Mouse (Mus musculus) embryonic facial prominence, embryonic 11.5 days (tissue): ENCODE measurements at regions not wholly inside any gene's neighbourhood (a gene's known extent, or its start where the extent isn't known, plus 50 kb on each side); places are given as distances from the start of the nearest gene placed in this dataset.

Experiments
- ATAC-seq: fragments of 200-750 bp; cut with Nextera tagmentation; replicated peaks from 2 replicates; pipeline ENCODE4 v1.8.0; 2017; ENCODE audit warnings: low read depth; ENCODE audit not compliant: insufficient number of reproducible peaks, low FRiP score, low TSS enrichment
- DNase-seq: peaks from one replicate; pipeline ENCODE4 v3.0.0-alpha.2; 2015; ENCODE audit warnings: low spot score
- H3K27ac ChIP-seq: fragments of 300-500 bp; sonication (generic); replicated peaks from 2 replicates; pipeline ENCODE4 v1.5.1; 2014; ENCODE audit warnings: mild to moderate bottlenecking, low read depth, low read length, control low read depth
- H3K27me3 ChIP-seq: fragments of 300-500 bp; sonication (generic); 2 replicates; pipeline ENCODE4 v1.6.1; 2014; ENCODE audit warnings: mild to moderate bottlenecking, low read length, moderate library complexity, mixed read lengths; ENCODE audit not compliant: control insufficient read depth, insufficient read depth
- H3K36me3 ChIP-seq: fragments of 300-500 bp; sonication (generic); replicated peaks from 2 replicates; pipeline ENCODE4 v1.6.1; 2014; ENCODE audit warnings: low read depth, mild to moderate bottlenecking, low read length, moderate library complexity, mixed read lengths; ENCODE audit not compliant: control insufficient read depth, insufficient read depth
- H3K4me1 ChIP-seq: fragments of 300-500 bp; sonication (generic); 2 replicates; pipeline ENCODE4 v1.6.1; 2014; ENCODE audit warnings: low read length, mixed read lengths; ENCODE audit not compliant: control insufficient read depth, insufficient read depth
- H3K4me2 ChIP-seq: fragments of 300-500 bp; sonication (generic); 2 replicates; pipeline ENCODE4 v1.6.1; 2014; ENCODE audit warnings: low read depth, mild to moderate bottlenecking, control low read depth, low read length, moderate library complexity
- H3K4me3 ChIP-seq: fragments of 300-500 bp; sonication (generic); 2 replicates; pipeline ENCODE4 v1.5.1; 2014; ENCODE audit warnings: low read depth, low read length, control low read depth
- H3K9ac ChIP-seq: fragments of 300-500 bp; sonication (generic); replicated peaks from 2 replicates; pipeline ENCODE4 v1.6.1; 2014; ENCODE audit warnings: mild to moderate bottlenecking, control low read depth, low read length
- H3K9me3 ChIP-seq: fragments of 300-500 bp; sonication (generic); replicated peaks from 2 replicates; pipeline ENCODE4 v1.6.1; 2016; ENCODE audit warnings: mild to moderate bottlenecking, low read length, inconsistent platforms, mixed read lengths; ENCODE audit not compliant: control insufficient read depth
- WGBS: fragments of 180-500 bp; shearing (Covaris S2); extraction: QIAGEN DNeasy Blood & Tissue Kit; methylation state at CpG from one replicate; pipeline ENCODE4 v1.1.7; 2014; 5-methylcytosine and 5-hydroxymethylcytosine counted together

DNA sequence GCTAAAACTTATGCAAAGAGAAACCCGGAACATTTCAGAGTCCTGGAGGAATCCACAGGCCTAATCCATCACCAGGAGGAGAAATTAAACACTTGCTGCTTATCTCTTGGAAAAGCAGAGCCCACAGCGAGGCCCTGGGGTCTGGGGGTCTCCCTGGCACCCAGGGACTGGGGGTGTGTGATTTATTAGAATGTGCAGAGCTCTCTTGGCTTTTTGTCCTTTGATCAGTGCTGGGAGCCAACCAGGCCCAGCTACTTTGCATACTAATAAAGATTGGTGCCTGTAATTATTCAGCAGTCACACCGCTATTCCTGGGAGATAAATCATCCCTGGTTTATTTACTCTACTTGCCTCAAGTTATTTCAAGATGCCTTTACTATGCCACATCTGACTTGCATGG lies 260.0 kb upstream of the Rbfox1 start:
- 66% methylated on average over 3 of the region's 3 CpGs for WGBS
- ATAC-seq: no peak

DNA sequence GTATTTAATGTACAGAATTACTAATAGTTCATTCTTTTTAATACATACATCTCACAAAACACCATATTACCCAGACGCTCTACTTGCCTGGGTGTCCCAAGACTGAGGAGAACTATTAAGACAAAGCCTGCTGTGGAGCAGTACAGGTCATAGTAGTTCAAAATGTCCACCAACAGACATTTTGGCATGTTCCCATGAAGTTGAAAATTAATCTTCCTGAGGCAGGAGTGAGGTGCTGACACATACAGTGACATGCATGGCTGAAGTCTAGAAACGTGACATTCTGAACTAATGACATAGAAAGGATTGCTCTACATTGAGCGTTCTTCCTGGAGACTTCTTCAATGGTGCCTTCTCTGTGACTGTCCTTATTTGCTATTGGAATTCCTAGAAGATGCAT lies 264.6 kb upstream of the Rbfox1 start:
- Histone ChIP-seq H3K27me3 (no peaks in the 10 kb centered on the region), H3K9ac (no peak overlapping the region), H3K9me3 (no peaks in the 10 kb centered on the region), H3K4me3 (no peak overlapping the region), H3K27ac (no peak overlapping the region), H3K4me2 (no peak overlapping the region), H3K36me3 (no peaks in the 10 kb centered on the region), H3K4me1 (no peaks in the 10 kb centered on the region)
- 91% methylated on average over 3 of the region's 3 CpGs for WGBS
- ATAC-seq: no peak
- DNase-seq: no peak

More for the DNA sequence above, 260.0 kb upstream of the Rbfox1 start:
- no peak overlapping the region for H3K4me3 ChIP-seq
- H3K36me3 ChIP-seq: no peaks in the 10 kb centered on the region
- H3K9me3 ChIP-seq: no peaks in the 10 kb centered on the region
- H3K4me1 ChIP-seq: no peaks in the 10 kb centered on the region
- no peak overlapping the region for H3K9ac ChIP-seq
- no peaks in the 10 kb centered on the region for H3K27me3 ChIP-seq
- no peak overlapping the region for H3K4me2 ChIP-seq
- no peak for DNase-seq
- no peak overlapping the region for H3K27ac ChIP-seq

DNA sequence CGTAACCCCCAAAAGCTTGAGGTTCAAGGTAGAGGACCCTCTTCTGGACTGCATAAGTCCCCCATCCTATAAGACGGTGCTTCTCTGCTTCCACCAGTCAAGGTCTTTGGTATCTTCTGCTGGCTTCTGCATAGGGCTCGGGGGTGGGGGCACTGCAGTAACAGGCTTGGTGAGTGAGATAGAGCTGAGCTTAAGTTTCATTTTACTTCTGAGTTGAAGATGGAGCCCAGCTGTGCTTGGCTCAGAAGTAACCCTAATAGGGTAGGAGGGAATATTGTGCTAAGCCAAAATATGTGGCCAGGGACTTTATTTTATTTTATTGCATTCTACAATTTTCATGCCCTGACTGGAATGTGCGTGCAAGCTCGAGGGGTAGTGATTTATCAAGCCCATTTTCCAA lies 268.8 kb upstream of the Rbfox1 start:
- H3K9me3 ChIP-seq: no peaks in the 10 kb centered on the region
- DNase-seq (no peak), ATAC-seq (no peak)
- H3K4me1 ChIP-seq: no peaks in the 10 kb centered on the region
- no peak overlapping the region for H3K9ac ChIP-seq
- no peaks in the 10 kb centered on the region for H3K27me3 ChIP-seq
- H3K4me2 ChIP-seq: no peak overlapping the region
- H3K27ac ChIP-seq: no peak overlapping the region
- no peak overlapping the region for H3K4me3 ChIP-seq
- 77% methylated on average over 5 of the region's 5 CpGs for WGBS
- H3K36me3 ChIP-seq: no peaks in the 10 kb centered on the region

DNA sequence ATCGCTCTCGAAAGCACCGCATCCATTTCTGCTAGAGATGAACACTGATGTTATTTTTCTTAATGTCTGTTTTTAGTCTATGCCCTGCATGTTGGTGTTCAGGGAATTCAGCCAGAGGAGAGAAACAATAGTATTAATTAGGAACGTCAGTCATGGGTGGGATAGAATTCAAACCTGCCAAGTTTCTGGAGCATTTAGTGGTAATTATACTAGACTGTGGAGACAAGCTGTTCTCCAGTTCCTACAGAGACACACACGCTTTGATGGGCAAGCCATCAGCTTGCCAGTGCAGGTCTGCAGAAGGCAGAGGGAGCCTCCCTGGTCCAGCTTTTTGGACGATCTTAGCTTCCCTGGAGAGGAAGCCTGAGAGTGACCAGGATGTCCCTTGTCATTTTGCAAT lies 289.8 kb upstream of the Rbfox1 start:
- 79% methylated on average over 6 of the region's 6 CpGs for WGBS
- Histone ChIP-seq H3K4me3 (no peak overlapping the region), H3K27ac (no peak overlapping the region), H3K9ac (no peak overlapping the region), H3K4me1 (no peaks in the 10 kb centered on the region), H3K9me3 (no peaks in the 10 kb centered on the region), H3K4me2 (no peak overlapping the region), H3K27me3 (no peaks in the 10 kb centered on the region), H3K36me3 (no peaks in the 10 kb centered on the region)
- no peak for DNase-seq
- ATAC-seq: no peak

DNA sequence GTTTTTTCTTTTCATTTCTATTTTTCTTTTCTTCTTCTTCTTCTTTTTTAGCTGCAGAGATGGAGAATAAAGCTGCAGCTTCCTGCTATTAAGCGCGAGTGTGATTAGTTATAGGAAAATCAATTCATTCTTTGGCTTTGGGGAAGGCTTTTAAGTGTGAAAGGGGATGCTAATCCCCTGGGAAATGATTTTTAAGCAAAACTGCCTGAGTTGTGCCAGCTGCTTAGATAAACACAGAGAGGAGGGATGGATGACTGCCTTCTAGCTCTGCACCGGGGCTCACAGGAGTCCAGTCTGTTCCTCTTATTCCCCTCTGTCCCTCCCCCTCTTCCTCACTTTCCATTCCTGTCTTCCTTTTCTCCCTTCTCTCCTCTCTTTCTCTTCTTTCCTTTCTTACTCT lies 306.8 kb upstream of the Rbfox1 start:
- Histone ChIP-seq H3K9ac (no peak overlapping the region), H3K4me3 (no peak overlapping the region), H3K27me3 (no peaks in the 10 kb centered on the region), H3K4me2 (no peak overlapping the region), H3K27ac (no peak overlapping the region), H3K9me3 (no peaks in the 10 kb centered on the region), H3K4me1 (no peaks in the 10 kb centered on the region), H3K36me3 (no peaks in the 10 kb centered on the region)
- WGBS: 54% methylated on average over 3 of the region's 3 CpGs
- no peak for DNase-seq
- ATAC-seq: no peak

DNA sequence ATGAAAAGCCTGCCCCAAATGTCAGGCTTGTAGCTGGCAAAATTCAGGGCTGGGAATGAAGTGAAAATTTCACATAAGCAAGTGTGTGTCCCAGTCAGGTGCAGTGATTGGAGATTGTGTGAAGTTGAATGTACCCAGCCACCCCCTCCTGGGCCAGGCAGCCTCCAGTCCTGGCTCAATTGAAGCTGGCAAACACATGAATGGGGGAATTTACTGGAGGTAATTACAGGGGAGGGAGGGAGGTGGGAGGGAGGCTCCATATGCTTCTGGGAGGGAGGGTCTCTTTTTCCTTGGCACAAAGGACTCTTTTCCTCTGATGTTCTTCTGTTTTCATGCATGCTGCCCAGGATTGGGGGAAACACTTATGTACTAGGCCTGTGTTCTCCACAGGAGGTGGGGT lies 312.4 kb upstream of the Rbfox1 start:
- Histone ChIP-seq H3K9me3 (no peaks in the 10 kb centered on the region), H3K9ac (no peak overlapping the region), H3K36me3 (no peaks in the 10 kb centered on the region), H3K4me1 (no peaks in the 10 kb centered on the region), H3K4me3 (no peak overlapping the region), H3K4me2 (no peak overlapping the region), H3K27me3 (no peaks in the 10 kb centered on the region), H3K27ac (no peak overlapping the region)
- ATAC-seq (no peak), DNase-seq (peak; percentile 21)

DNA sequence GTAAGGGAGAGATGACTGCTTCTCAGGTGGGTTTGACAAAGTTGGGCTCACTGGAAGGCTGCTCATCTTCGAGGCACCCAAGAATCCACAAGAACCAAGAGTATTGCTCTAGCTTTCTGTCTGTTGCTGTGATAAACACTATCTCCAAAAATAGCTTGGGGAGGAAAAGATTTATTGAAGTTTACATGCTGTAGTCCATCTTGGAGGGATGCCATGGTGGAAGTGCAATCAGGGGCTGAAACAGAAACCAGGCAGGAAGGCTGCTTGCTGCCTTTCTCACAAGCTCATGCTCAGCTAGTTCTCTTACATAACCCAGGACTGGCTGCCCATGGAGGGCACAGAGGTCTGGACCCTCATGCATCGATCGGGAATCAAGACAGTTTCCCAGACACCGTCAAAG lies 314.5 kb upstream of the Rbfox1 start:
- 98% methylated on average over 4 of the region's 4 CpGs for WGBS
- Histone ChIP-seq H3K27me3 (no peaks in the 10 kb centered on the region), H3K27ac (no peak overlapping the region), H3K9ac (no peak overlapping the region), H3K36me3 (no peaks in the 10 kb centered on the region), H3K9me3 (no peaks in the 10 kb centered on the region), H3K4me1 (no peaks in the 10 kb centered on the region), H3K4me2 (no peak overlapping the region), H3K4me3 (no peak overlapping the region)
- ATAC-seq (no peak), DNase-seq (no peak)

DNA sequence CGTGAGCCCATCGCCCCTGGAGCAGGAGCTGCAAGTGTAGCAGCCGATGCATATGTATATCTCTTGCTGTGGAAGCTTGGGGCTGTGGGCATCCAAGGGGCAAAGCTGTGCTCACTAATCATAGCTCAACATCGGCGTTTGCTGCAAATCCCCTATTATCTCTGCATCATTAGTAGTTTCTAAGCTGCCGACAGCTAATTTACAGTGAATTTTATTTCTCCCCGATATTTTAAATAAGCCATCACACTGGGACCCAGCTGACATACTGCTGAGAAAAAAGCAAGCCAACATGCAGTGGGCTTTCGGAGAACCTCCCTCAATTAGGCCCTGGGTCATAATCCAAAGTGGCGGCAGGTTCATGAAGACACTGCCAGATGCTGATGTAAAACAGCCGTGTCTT lies 313.3 kb upstream of the Eef2kmt start:
- ATAC-seq (no peak), DNase-seq (no peak)
- Histone ChIP-seq H3K9ac (no peak overlapping the region), H3K9me3 (no peaks in the 10 kb centered on the region), H3K4me1 (no peaks in the 10 kb centered on the region), H3K27me3 (no peaks in the 10 kb centered on the region), H3K36me3 (no peaks in the 10 kb centered on the region), H3K4me2 (no peak overlapping the region), H3K27ac (no peak overlapping the region), H3K4me3 (no peak overlapping the region)
- WGBS: 80% methylated on average over 10 of the region's 10 CpGs

DNA sequence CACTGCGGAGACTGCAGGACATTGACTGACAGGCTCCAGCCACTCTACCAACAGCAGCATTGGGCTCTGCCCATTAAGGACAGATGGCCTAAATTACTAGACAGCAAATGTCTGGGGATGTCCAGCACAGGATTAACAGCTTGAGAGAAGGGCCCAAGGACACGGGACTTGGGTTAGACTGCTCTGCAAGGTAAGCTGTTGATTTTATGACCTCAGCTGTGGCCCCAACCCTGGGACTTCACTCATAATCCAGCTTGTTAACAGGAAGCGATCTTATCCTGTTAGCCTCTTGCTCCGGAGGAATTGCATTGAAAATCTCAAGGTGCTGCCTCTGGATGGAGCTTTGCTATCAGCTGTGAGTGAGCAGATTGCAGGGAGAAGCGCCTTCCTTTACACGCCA lies 293.2 kb upstream of the Eef2kmt start:
- Histone ChIP-seq H3K4me1 (no peaks in the 10 kb centered on the region), H3K27me3 (no peaks in the 10 kb centered on the region), H3K4me2 (no peak overlapping the region), H3K27ac (no peak overlapping the region), H3K4me3 (no peak overlapping the region), H3K9ac (no peak overlapping the region), H3K9me3 (no peaks in the 10 kb centered on the region), H3K36me3 (no peaks in the 10 kb centered on the region)
- DNase-seq (no peak), ATAC-seq (no peak)
- 60% methylated on average over 6 of the region's 6 CpGs for WGBS
